Mouse (Mus musculus): Measurements from ENCODE around the gene Armcx6. TPM values are rescaled to one million over a fixed set of nuclear protein-coding genes. Genes with fewer than 3 reads are reported as not detected.

Gene Armcx6
- 28.3 TPM for polyA plus RNA-seq (2014; fragmentation: Illumina TruSeq; extraction: RNeasy Lipid Tissue Mini Kit (QIAGEN cat#74804))

GRCm38 (mm10) chrX:134750764-134751592 lies at the start of gene Armcx6:
Armcx6 (minus strand) TSS chrX:134751417.

GRCm38 (mm10) chrX:134756434-134757292 lies 5.4 kb upstream of the Armcx6 start, which contains the start of gene Armcx3:
Armcx3 (plus strand) TSS chrX:134756595.

GRCm38 (mm10) chrX:134717752-134718308 lies 33.4 kb downstream of the Armcx6 start, which contains the start of gene Armcx1:
Armcx1 (plus strand) TSS chrX:134717963.

Other genes starting within 250 kb of the Armcx6 start
- gene Timm8a1, start 209.6 kb downstream of the Armcx6 start, polyA plus RNA-seq (2014; fragmentation: Illumina TruSeq; extraction: RNeasy Lipid Tissue Mini Kit (QIAGEN cat#74804)): 113 TPM
- 4.9 TPM for gene Btk, start 167.8 kb downstream of the Armcx6 start, polyA plus RNA-seq (2014; fragmentation: Illumina TruSeq; extraction: RNeasy Lipid Tissue Mini Kit (QIAGEN cat#74804))
- 1,205 TPM for gene Rpl36a, start 165.8 kb downstream of the Armcx6 start, polyA plus RNA-seq (2014; fragmentation: Illumina TruSeq; extraction: RNeasy Lipid Tissue Mini Kit (QIAGEN cat#74804))
- gene Gla, start 150.3 kb downstream of the Armcx6 start, polyA plus RNA-seq (2014; fragmentation: Illumina TruSeq; extraction: RNeasy Lipid Tissue Mini Kit (QIAGEN cat#74804)): 13.2 TPM
- gene Hnrnph2, start 150.2 kb downstream of the Armcx6 start, polyA plus RNA-seq (2014; fragmentation: Illumina TruSeq; extraction: RNeasy Lipid Tissue Mini Kit (QIAGEN cat#74804)): 266 TPM
- gene Armcx4, start 64.9 kb downstream of the Armcx6 start, polyA plus RNA-seq (2014; fragmentation: Illumina TruSeq; extraction: RNeasy Lipid Tissue Mini Kit (QIAGEN cat#74804)): 13.5 TPM
- 68.9 TPM for gene Armcx1, start 33.5 kb downstream of the Armcx6 start, polyA plus RNA-seq (2014; fragmentation: Illumina TruSeq; extraction: RNeasy Lipid Tissue Mini Kit (QIAGEN cat#74804))
- gene Armcx3, start 5.2 kb upstream of the Armcx6 start, polyA plus RNA-seq (2014; fragmentation: Illumina TruSeq; extraction: RNeasy Lipid Tissue Mini Kit (QIAGEN cat#74804)): 137 TPM
- 178 TPM for gene Armcx2, start 57.8 kb upstream of the Armcx6 start, polyA plus RNA-seq (2014; fragmentation: Illumina TruSeq; extraction: RNeasy Lipid Tissue Mini Kit (QIAGEN cat#74804))
- gene Nxf2, start 213.3 kb upstream of the Armcx6 start, polyA plus RNA-seq (2014; fragmentation: Illumina TruSeq; extraction: RNeasy Lipid Tissue Mini Kit (QIAGEN cat#74804)): 4.3 TPM